Mouse (Mus musculus) testis, adult 2 months (tissue): ENCODE data around the gene Anapc15.

ENCODE experiments used
- CTCF ChIP-seq: fragments of 200-500 bp; IDR thresholded peaks from 2 replicates; pipeline ENCODE4 v1.5.1; 2012; ENCODE audit warnings: low read depth, mild to moderate bottlenecking, inconsistent platforms, low read length, moderate library complexity; ENCODE audit not compliant: control insufficient read depth, insufficient read depth, insufficient replicate concordance
- POLR2A ChIP-seq: fragments of 200-500 bp; IDR thresholded peaks from 2 replicates; pipeline ENCODE4 v1.6.1; 2012; ENCODE audit warnings: low read depth, mild to moderate bottlenecking, inconsistent platforms, low read length, moderate library complexity; ENCODE audit not compliant: control insufficient read depth

GRCm38 (mm10) chr7:101882413-101883154, 19.1 kb downstream of the Anapc15 start:
- TF ChIP-seq CTCF (no peak), POLR2A (no peak)
